Mouse (Mus musculus): Measurements from ENCODE around the gene Nceh1.

DNA sequence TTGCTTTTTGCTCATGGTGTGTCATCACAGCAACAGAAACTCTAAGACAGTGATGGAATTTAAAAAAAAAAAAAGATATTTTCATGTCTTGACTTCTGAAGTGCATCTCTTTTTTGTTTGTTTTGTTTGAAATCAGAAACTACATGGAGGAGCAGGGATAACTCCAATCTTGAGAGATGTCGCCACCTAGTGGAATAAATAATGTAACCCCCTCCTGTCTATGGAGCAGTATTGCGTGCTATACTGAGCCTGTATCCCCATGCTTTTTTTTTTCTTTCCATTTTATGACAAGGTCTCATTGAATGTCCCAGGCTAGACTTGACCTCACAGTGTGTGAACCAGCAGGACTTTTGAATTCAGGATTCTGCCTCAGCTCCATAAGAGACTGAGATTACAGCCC is 54.5 kb downstream of the Nceh1 start:
- TF ChIP-seq POLR2A (IDR thresholded peaks at IDR 0.05; ENCODE audit: borderline replicate concordance, low read depth, low read length) (no peak), CTCF (IDR thresholded peaks at IDR 0.05; ENCODE audit: low read depth, low read length) (no peak)

All from bone marrow macrophage, adult 2 months (primary cell).